Mouse (Mus musculus) adrenal gland, postnatal 36 days (tissue): ENCODE measurements around the gene Ifit1bl1. TPM values are rescaled to one million over a fixed set of nuclear protein-coding genes. Genes with fewer than 3 reads are reported as not detected.

ENCODE experiments used
- total RNA-seq, 2 experiments: library from RNA; stranded (reverse); gene quantifications; 2 replicates each; pipeline ENCODE4 v1.2.3; 2021

Gene Ifit1bl1
- total RNA-seq, 2 experiments from 2014 or later = 0.40 to 0.92 TPM

Other genes with a start within 250 kb of the Ifit1bl1 start
- gene Ch25h, start 126.8 kb downstream of the Ifit1bl1 start, total RNA-seq = under 1 TPM; 0.26 to 0.50 TPM
- 100 to 1,000 TPM in 1 of 2 experiments, 10 to 100 TPM in 1; 87.3 to 203 TPM for gene Lipa, start 74.5 kb downstream of the Ifit1bl1 start, total RNA-seq
- 1 to 10 TPM; 4.1 to 5.8 TPM for gene Ifit2, start 51.3 kb downstream of the Ifit1bl1 start, total RNA-seq
- 10 to 100 TPM; 10.9 to 13.1 TPM for gene Ifit3, start 18.4 kb downstream of the Ifit1bl1 start, total RNA-seq
- gene Ifit3b, start 6.0 kb upstream of the Ifit1bl1 start, total RNA-seq = 1 to 10 TPM; 3.5 to 3.7 TPM
- under 1 TPM; 0.26 to 0.43 TPM for gene Ifit1bl2, start 38.8 kb upstream of the Ifit1bl1 start, total RNA-seq
- gene Ifit1, start 38.9 kb upstream of the Ifit1bl1 start, total RNA-seq = 1 to 10 TPM; 4.6 to 6.2 TPM
- under 1 TPM; 0.33 to 0.36 TPM for gene Slc16a12, start 145.3 kb upstream of the Ifit1bl1 start, total RNA-seq